Mouse (Mus musculus) lung, postnatal 0 days (tissue): ENCODE measurements around the gene Tm7sf3. TPM values are rescaled to one million over a fixed set of nuclear protein-coding genes. Genes with fewer than 3 reads are reported as not detected.

Source experiments
- ATAC-seq: fragments of 200-750 bp; cut with Nextera tagmentation; 2 replicates; pipeline ENCODE4 v1.8.0; 2017; ENCODE audit warnings: moderate library complexity
- DNase-seq: peaks from one replicate; pipeline ENCODE4 v3.0.0-alpha.2; 2016; ENCODE audit warnings: low spot score
- H3K27ac ChIP-seq: fragments of 300-500 bp; sonication (generic); 2 replicates; pipeline ENCODE4 v1.5.1; 2014; ENCODE audit warnings: antibody characterized with exemption, mild to moderate bottlenecking, low read length, mixed read lengths
- H3K27me3 ChIP-seq: fragments of 300-500 bp; sonication (generic); replicated peaks from 2 replicates; pipeline ENCODE4 v1.6.1; 2014; ENCODE audit warnings: low read length, mixed read lengths; ENCODE audit not compliant: insufficient read depth
- H3K36me3 ChIP-seq: fragments of 300-500 bp; sonication (generic); 2 replicates; pipeline ENCODE4 v1.6.1; 2014; ENCODE audit warnings: low read length, mixed read lengths; ENCODE audit not compliant: insufficient read depth
- H3K4me1 ChIP-seq: fragments of 300-500 bp; sonication (generic); 2 replicates; pipeline ENCODE4 v1.6.1; 2014; ENCODE audit warnings: antibody characterized with exemption, low read depth, low read length, mixed read lengths; ENCODE audit not compliant: insufficient read depth
- H3K4me2 ChIP-seq: fragments of 300-500 bp; sonication (generic); replicated peaks from 2 replicates; pipeline ENCODE4 v1.6.1; 2014; ENCODE audit warnings: low read depth, mild to moderate bottlenecking, low read length, moderate library complexity, mixed read lengths
- H3K4me3 ChIP-seq: fragments of 300-500 bp; sonication (generic); 2 replicates; pipeline ENCODE4 v1.5.1; 2014; ENCODE audit warnings: low read depth, low read length
- H3K9ac ChIP-seq: fragments of 300-500 bp; sonication (generic); replicated peaks from 2 replicates; pipeline ENCODE4 v1.6.1; 2014; ENCODE audit warnings: low read depth, mild to moderate bottlenecking
- H3K9me3 ChIP-seq: fragments of 300-500 bp; sonication (generic); 2 replicates; pipeline ENCODE4 v1.6.1; 2016; ENCODE audit warnings: low read length, mixed read lengths
- CTCF ChIP-seq: IDR thresholded peaks from 2 replicates; pipeline ENCODE4 v1.5.1; 2016; ENCODE audit warnings: antibody characterized with exemption, mild to moderate bottlenecking
- EP300 ChIP-seq: IDR thresholded peaks from 2 replicates; pipeline ENCODE4 v1.6.1; 2016; ENCODE audit warnings: antibody characterized with exemption, mild to moderate bottlenecking, control low read depth
- WGBS: fragments of 180-500 bp; shearing (Covaris S2); extraction: QIAGEN DNeasy Blood & Tissue Kit; methylation state at CpG from one replicate; pipeline ENCODE4 v1.1.7; 2014; 5-methylcytosine and 5-hydroxymethylcytosine counted together
- polyA plus RNA-seq: library from polyadenylated mRNA; unstranded; fragments of >200 nt; fragmentation: Nextera tagmentation; extraction: Ambion mirVana; gene quantifications from 2 replicates; pipeline ENCODE4 v1.2.1, GENCODE M21; 2015

The Tm7sf3 gene
- polyA plus RNA-seq, 1 experiment from 2014 or later, result 21.7 TPM

DNA sequence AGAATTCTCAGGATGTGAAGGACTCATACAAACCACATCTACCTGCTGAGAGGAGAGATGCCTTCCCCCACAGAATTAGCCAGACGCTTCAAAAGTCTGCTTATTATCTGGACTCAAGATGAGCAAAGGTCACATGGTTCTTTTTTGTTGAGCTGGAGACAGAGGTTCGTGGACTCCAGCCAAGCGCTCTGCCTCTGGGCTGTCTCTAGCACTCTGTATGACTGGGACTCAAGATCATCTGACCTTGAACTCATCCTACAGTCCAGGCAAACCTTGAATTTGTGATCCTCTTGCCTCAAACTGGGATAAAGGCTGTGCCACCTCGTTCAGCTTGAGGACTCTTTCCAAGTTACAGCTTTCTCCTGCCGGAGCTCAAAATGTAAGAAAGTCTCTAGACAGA lies 21.5 kb upstream of the Tm7sf3 start:
- Histone ChIP-seq H3K27ac (no peak overlapping the region), H3K4me3 (no peak overlapping the region), H3K4me2 (no peak overlapping the region), H3K27me3 (no peaks in the 10 kb centered on the region), H3K9ac (no peak overlapping the region), H3K4me1 (no peaks in the 10 kb centered on the region), H3K9me3 (no peaks in the 10 kb centered on the region), H3K36me3 (no peaks in the 10 kb centered on the region)
- TF ChIP-seq CTCF (no peak), EP300 (no peak)
- ATAC-seq (no peak), DNase-seq (no peak)
- WGBS, result 59% methylated on average over 5 of the region's 5 CpGs

- Histone ChIP-seq H3K4me3 (no peak overlapping the region), H3K4me1 (no peaks in the 10 kb centered on the region), H3K9me3 (no peaks in the 10 kb centered on the region), H3K27ac (no peak overlapping the region), H3K9ac (no peak overlapping the region), H3K4me2 (no peak overlapping the region), H3K27me3 (no peaks in the 10 kb centered on the region), H3K36me3 (no peaks in the 10 kb centered on the region)
- TF ChIP-seq EP300, result no peak
- TF ChIP-seq CTCF, result peak; percentile 90
- WGBS, result 24% methylated on average over 5 of the region's 5 CpGs
- DNase-seq (peak; percentile 65), ATAC-seq (0 out of 2 replicates have a peak, but pooled peaks have one; percentile 37)
Observed at GRCm38 (mm10) chr6:146662679-146663078, 20.1 kb upstream of the Tm7sf3 start.

GRCm38 (mm10) chr6:146661655-146662054 lies 19.0 kb upstream of the Tm7sf3 start:
- ATAC-seq (no peak), DNase-seq (no peak)
- Histone ChIP-seq H3K27me3 (no peaks in the 10 kb centered on the region), H3K9me3 (no peaks in the 10 kb centered on the region), H3K27ac (no peak overlapping the region), H3K4me1 (no peaks in the 10 kb centered on the region), H3K9ac (no peak overlapping the region), H3K4me2 (no peak overlapping the region), H3K36me3 (no peaks in the 10 kb centered on the region), H3K4me3 (no peak overlapping the region)
- TF ChIP-seq EP300 (no peak), CTCF (no peak)
- WGBS, result 59% methylated on average over 5 of the region's 5 CpGs

- TF ChIP-seq EP300 (no peak), CTCF (peak; percentile 68)
Observed at GRCm38 (mm10) chr6:146660591-146660990, 18.0 kb upstream of the Tm7sf3 start.

DNA sequence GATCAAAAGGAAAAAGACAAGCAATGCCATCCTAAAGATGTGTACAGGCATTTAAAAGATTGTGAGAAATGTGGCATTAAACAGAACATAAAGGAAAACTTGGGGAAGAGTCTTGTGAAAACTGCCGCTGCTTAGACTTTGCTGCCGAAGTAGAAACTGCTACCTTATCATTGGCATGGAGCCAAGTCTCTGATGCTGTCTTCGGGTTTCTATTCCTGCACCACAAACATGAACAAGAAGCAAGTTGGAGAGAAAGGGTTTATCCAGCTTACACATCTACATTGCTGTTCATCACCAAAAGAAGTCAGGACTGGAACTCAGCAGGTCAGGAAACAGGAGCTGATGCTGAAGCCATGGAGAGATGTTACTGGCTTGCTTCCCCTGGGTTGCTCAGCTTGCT lies 10.6 kb upstream of the Tm7sf3 start:
- 40% methylated on average over 3 of the region's 3 CpGs for WGBS
- Histone ChIP-seq H3K9me3 (no peaks in the 10 kb centered on the region), H3K27me3 (no peaks in the 10 kb centered on the region), H3K36me3 (peaks cover 3% of the 10 kb centered on the region; the same call in 1 of the 2 replicates), H3K27ac (no peak overlapping the region), H3K9ac (no peak overlapping the region), H3K4me1 (no peaks in the 10 kb centered on the region), H3K4me3 (no peak overlapping the region), H3K4me2 (no peak overlapping the region)
- TF ChIP-seq CTCF, result no peak
- TF ChIP-seq EP300, result no peak
- ATAC-seq (no peak), DNase-seq (no peak)

More at GRCm38 (mm10) chr6:146660591-146660990, 18.0 kb upstream of the Tm7sf3 start:
- Histone ChIP-seq H3K9me3 (no peaks in the 10 kb centered on the region), H3K36me3 (no peaks in the 10 kb centered on the region), H3K27ac (no peak overlapping the region), H3K4me2 (no peak overlapping the region), H3K4me1 (no peaks in the 10 kb centered on the region), H3K4me3 (no peak overlapping the region), H3K9ac (no peak overlapping the region), H3K27me3 (no peaks in the 10 kb centered on the region)
- peak; percentile 32 for DNase-seq
- 53% methylated on average over 2 of the region's 2 CpGs for WGBS
- peak; percentile 38 for ATAC-seq

GRCm38 (mm10) chr6:146651431-146651830 lies 8.8 kb upstream of the Tm7sf3 start:
- Histone ChIP-seq H3K4me3 (no peak overlapping the region), H3K4me2 (no peak overlapping the region), H3K9ac (no peak overlapping the region), H3K27ac (no peak overlapping the region), H3K9me3 (no peaks in the 10 kb centered on the region), H3K36me3 (peaks cover 3% of the 10 kb centered on the region; the same call in 1 of the 2 replicates), H3K27me3 (no peaks in the 10 kb centered on the region), H3K4me1 (no peaks in the 10 kb centered on the region)
- TF ChIP-seq EP300, result no peak
- no peak for TF ChIP-seq CTCF
- DNase-seq (no peak), ATAC-seq (no peak)

- Histone ChIP-seq H3K4me3 (no peak overlapping the region), H3K9me3 (no peaks in the 10 kb centered on the region), H3K36me3 (peaks cover 3% of the 10 kb centered on the region; the same call in 1 of the 2 replicates), H3K27me3 (no peaks in the 10 kb centered on the region), H3K4me1 (no peaks in the 10 kb centered on the region), H3K9ac (no peak overlapping the region), H3K27ac (no peak overlapping the region), H3K4me2 (no peak overlapping the region)
- WGBS, result 36% methylated on average over 2 of the region's 2 CpGs
- TF ChIP-seq EP300, result no peak
- no peak for TF ChIP-seq CTCF
- ATAC-seq, result no peak
- DNase-seq, result no peak
Observed at GRCm38 (mm10) chr6:146650013-146650412, 7.4 kb upstream of the Tm7sf3 start.
